Mouse (Mus musculus): ENCODE results near the gene Olfr613.
"Not testable (repeated sequence)": the region's sequence is repeated elsewhere in the genome, so short reads cannot be mapped to it uniquely, and the experiment has no call there.

DNA sequence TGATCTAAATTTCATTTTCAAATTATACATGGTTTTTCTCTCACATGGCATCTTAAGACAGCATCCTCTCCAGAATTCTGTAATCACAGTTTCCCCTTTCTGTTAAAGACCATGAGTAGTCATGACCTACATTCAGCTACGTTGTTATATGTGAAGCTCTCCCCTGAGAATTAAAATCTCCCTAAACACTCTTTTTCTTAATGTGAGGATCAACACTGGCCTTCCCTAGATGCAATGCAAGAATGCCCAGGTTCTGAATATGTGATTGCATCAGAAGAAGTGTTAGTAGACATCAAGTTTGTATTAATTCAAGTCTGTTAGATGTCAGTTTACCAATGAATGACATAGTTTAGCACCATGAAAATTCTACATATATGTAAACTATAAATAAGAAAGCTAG is 27.1 kb upstream of the Olfr613 start, which contains the start of gene Olfr611:
- TF ChIP-seq ZC3H11A (IDR thresholded peaks at IDR 0.05; ENCODE audit: borderline replicate concordance, low read depth, low read length); MAFK (IDR thresholded peaks at IDR 0.05; ENCODE audit: insufficient read depth, low read depth, low read length); HCFC1 (IDR thresholded peaks at IDR 0.05; ENCODE audit: borderline replicate concordance, insufficient read depth, low read length): not testable (repeated sequence)

Data from ES-E14 (cell line).